Mouse (Mus musculus) stomach, postnatal 0 days (tissue): Measurements from ENCODE around the gene Mfrp.

Source experiments
- CTCF ChIP-seq: IDR thresholded peaks from 2 replicates; pipeline ENCODE4 v1.5.1; 2016; ENCODE audit warnings: antibody characterized with exemption, low read depth, mild to moderate bottlenecking, moderate library complexity
- EP300 ChIP-seq: optimal IDR thresholded peaks from 2 replicates; pipeline ENCODE3; 2016; ENCODE audit warnings: antibody characterized with exemption

DNA sequence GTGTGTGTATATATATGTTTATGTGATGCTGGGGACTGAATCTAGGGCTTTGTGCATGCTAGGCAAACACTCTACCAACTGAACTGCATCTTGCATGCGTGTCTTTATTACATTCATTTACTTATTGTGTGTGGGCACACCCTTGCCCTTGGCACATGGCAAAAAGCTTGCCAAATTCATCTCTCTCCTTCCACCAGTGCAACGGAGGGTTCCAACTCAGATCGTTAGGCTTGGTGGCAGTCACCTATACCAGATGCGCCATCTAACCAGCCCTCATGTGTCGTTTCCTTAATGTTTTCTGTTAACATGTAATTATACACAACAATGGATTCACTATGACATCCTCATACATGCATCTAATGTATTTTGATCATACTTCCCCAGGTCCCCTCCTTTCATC is 19.3 kb upstream of the Mfrp start:
- TF ChIP-seq CTCF, result no peak
- no peak for TF ChIP-seq EP300
